Mouse (Mus musculus) neural tube, postnatal 0 days (tissue): ENCODE data around the gene Gm28897. TPM values are rescaled to one million over a fixed set of nuclear protein-coding genes. Genes with fewer than 3 reads are reported as not detected.

ENCODE experiments used
- polyA plus RNA-seq: library from polyadenylated mRNA; unstranded; fragments of >200 nt; fragmentation: Nextera tagmentation; extraction: Ambion mirVana; gene quantifications from 2 replicates; pipeline ENCODE4 v1.2.1, GENCODE M21; 2015

The Gm28897 gene
- not detected in 2 replicates for polyA plus RNA-seq

GRCm38 (mm10) chrY:80926695-80927094 lies at the start of gene Gm28897:
Gm28897 (plus strand) TSS chrY:80926995.

